Mouse (Mus musculus): ENCODE results near the gene Abhd15. TPM values are rescaled to one million over a fixed set of nuclear protein-coding genes. Genes with fewer than 3 reads are reported as not detected.
"Not testable (repeated sequence)": the region's sequence is repeated elsewhere in the genome, so short reads cannot be mapped to it uniquely, and the experiment has no call there.

Gene Abhd15
- polyA plus RNA-seq, 1 experiment from 2014 or later, result 1.5 TPM

DNA sequence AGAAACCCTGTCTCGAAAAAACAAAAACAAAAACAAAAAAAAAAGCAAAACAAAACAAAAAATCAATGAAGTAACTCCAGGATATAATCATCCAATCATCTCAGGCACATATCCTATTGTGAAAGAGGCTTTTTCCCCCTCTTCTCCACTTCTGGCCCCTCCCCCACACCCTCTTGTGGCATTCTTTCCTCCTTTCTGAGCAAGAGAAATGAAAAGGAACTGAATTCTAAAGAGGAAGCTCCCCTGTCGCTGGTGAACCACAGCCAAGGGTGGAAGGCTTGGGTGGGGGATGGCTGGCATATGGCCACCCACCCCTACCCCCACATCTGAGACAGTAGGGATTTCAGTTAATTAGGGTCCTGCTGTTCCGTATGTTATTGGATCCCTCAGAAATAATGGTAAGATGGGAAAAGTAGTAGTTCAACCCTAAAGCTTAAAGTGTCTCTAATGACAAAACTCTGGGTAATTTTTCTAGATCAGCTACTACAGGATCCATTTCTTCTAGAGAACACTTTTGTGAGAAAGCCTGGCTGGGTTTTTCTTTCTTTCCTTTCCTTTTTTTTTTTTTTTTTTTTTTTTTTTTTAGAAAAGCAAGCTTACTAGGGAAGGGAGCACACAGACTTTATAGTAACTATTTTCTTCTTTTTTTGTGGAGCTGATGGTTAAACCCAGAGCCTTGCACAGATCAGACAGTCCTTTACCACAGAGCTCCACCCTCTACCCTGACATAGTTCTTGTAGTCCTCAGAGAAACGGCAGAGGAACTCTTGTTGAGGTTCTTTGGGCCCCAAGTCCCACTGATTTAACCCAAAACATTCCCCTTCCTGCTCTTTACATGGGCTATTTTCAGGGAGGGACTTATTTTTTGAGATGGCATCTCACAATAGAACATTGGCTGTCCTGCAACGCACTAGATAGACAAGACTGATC is 5.9 kb downstream of the Abhd15 start:
- H3K36me3 ChIP-seq (ENCODE audit: control insufficient read depth, insufficient read depth, low read length), result no peaks in the 10 kb centered on the region
- H3K4me2 ChIP-seq, result no peak overlapping the region
- H3K4me3 ChIP-seq (ENCODE audit: low read depth, low read length), result no peak overlapping the region
- H3K27me3 ChIP-seq (ENCODE audit: control insufficient read depth, insufficient read depth, low read length), result peaks cover 16% of the 10 kb centered on the region
- H3K27ac ChIP-seq (ENCODE audit: low read depth, low read length), result no peak overlapping the region
- WGBS (ENCODE audit: insufficient replicate concordance), result 53% methylated on average over 5 of the region's 5 CpGs
- H3K9me3 ChIP-seq (replicated peaks; ENCODE audit: control insufficient read depth, low read length), result no peaks in the 10 kb centered on the region
- peaks cover 3% of the 10 kb centered on the region; the same call in 1 of the 2 replicates for H3K4me1 ChIP-seq (ENCODE audit: control insufficient read depth, insufficient read depth, low read length)
- no peak overlapping the region for H3K9ac ChIP-seq (ENCODE audit: low read depth, low read length)
- ATAC-seq (replicated peaks; ENCODE audit: insufficient number of reproducible peaks, low FRiP score, low TSS enrichment), result no peak

DNA sequence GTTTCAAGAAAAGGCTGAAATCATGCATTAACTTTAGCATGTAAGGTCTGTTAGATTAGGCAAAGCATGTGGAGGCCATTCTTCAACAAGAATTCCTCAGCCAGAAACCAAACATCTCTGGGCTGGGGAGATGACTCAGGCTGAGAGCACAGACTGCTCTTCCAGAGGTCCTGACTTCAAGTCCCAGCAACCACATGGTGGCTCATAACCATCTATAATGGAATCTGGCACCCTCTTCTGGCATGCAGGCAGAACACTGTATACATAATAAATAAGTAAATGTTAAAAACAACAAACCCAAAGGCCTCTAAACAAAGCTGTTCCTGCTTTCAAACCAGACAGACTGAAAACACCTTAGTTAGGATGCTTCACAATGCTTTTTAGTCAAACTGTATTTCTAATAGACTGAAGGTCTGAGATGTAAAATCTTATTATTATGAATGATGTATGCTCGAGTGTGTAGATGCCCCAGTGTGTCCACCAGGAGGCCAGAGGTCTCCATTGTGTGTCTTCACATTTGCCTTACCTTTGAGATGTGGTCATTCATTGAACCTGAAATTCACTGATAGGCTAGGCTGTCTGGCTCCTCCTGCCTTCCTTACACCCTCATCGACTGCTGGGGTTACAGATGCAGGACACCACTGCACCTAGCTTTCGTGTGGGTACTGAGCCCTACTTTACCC is 11.0 kb downstream of the Abhd15 start:
- Histone ChIP-seq H3K4me1 (ENCODE audit: control insufficient read depth, insufficient read depth, low read length) (no peaks in the 10 kb centered on the region), H3K9ac (ENCODE audit: low read depth, low read length) (no peak overlapping the region), H3K27me3 (ENCODE audit: control insufficient read depth, insufficient read depth, low read length) (no peaks in the 10 kb centered on the region), H3K4me3 (ENCODE audit: low read depth, low read length) (no peak overlapping the region), H3K9me3 (replicated peaks; ENCODE audit: control insufficient read depth, low read length) (no peaks in the 10 kb centered on the region), H3K4me2 (no peak overlapping the region), H3K36me3 (ENCODE audit: control insufficient read depth, insufficient read depth, low read length) (no peaks in the 10 kb centered on the region), H3K27ac (ENCODE audit: low read depth, low read length) (no peak overlapping the region)
- 76% methylated on average over 3 of the region's 3 CpGs for WGBS (ENCODE audit: insufficient replicate concordance)
- ATAC-seq (replicated peaks; ENCODE audit: insufficient number of reproducible peaks, low FRiP score, low TSS enrichment), result no peak

DNA sequence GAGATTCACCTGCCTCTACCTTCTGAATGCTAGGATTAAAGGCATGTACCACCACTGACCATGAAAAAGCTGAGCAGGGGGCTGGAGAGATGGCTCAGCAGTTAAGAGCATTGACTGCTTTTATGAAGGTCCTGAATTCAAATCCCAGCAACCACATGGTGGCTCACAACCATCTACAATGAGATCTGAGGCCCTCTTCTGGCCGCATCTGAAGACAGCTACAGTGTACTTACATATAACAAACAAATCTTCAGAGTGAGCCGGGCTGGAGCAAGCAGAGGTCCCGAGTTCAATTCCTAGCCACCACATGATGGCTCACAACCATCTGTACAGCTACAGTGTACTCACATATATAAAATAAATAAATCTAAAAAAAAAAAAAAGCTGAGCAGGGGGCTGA is 13.5 kb downstream of the Abhd15 start:
- H3K4me2 ChIP-seq; H3K36me3 ChIP-seq (ENCODE audit: control insufficient read depth, insufficient read depth, low read length); H3K4me1 ChIP-seq (ENCODE audit: control insufficient read depth, insufficient read depth, low read length); H3K9ac ChIP-seq (ENCODE audit: low read depth, low read length); H3K27me3 ChIP-seq (ENCODE audit: control insufficient read depth, insufficient read depth, low read length); H3K4me3 ChIP-seq (ENCODE audit: low read depth, low read length); H3K27ac ChIP-seq (ENCODE audit: low read depth, low read length); H3K9me3 ChIP-seq (replicated peaks; ENCODE audit: control insufficient read depth, low read length); ATAC-seq (replicated peaks; ENCODE audit: insufficient number of reproducible peaks, low FRiP score, low TSS enrichment): not testable (repeated sequence)
- WGBS (ENCODE audit: insufficient replicate concordance), result 89% methylated on average over 3 of the region's 3 CpGs

DNA sequence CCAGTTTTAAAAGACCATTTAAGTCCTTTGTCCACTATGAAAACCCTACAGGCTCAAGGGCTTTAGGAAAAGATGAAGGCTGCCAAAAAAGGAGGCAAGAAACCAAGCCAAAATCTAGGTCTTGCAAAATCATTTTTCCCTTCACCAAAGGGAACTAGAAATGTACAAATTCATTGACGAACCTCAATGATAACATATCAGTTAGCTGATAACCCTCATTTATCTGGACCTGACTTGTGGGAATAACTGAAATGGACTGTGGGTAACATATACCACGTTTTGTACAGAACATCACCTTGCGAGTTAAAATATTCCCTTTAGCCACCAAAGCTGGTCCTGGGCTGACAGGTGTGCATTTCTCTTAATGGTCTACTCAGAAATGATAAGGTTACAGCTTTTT is 14.7 kb downstream of the Abhd15 start:
- Histone ChIP-seq H3K4me2 (no peak overlapping the region), H3K9me3 (replicated peaks; ENCODE audit: control insufficient read depth, low read length) (no peaks in the 10 kb centered on the region), H3K9ac (ENCODE audit: low read depth, low read length) (no peak overlapping the region), H3K36me3 (ENCODE audit: control insufficient read depth, insufficient read depth, low read length) (no peaks in the 10 kb centered on the region), H3K4me3 (ENCODE audit: low read depth, low read length) (no peak overlapping the region), H3K27ac (ENCODE audit: low read depth, low read length) (no peak overlapping the region), H3K27me3 (ENCODE audit: control insufficient read depth, insufficient read depth, low read length) (no peaks in the 10 kb centered on the region), H3K4me1 (ENCODE audit: control insufficient read depth, insufficient read depth, low read length) (no peaks in the 10 kb centered on the region)
- ATAC-seq (replicated peaks; ENCODE audit: insufficient number of reproducible peaks, low FRiP score, low TSS enrichment), result no peak
- 69% methylated on average over 3 of the region's 3 CpGs for WGBS (ENCODE audit: insufficient replicate concordance)

DNA sequence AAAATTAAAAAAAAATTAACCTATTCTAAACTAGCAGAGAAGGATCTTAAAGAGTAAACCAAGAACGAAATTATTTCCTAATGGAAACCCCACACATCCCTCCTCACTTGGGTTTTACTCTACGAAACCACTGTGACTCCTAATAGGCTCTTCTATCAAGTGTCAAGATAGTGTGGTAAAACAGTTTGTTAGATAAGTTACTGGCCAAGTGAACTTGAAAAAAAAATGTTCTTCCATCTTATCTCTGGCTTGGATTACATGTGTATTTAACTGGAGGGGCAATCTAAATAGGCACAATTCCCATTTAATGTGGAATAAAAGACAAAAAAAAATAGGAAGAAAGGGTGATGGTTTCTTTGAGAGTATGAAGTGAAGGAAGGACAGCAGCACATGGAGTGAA is 15.9 kb downstream of the Abhd15 start:
- no peak overlapping the region for H3K4me2 ChIP-seq
- H3K9ac ChIP-seq (ENCODE audit: low read depth, low read length), result no peak overlapping the region
- H3K27ac ChIP-seq (ENCODE audit: low read depth, low read length), result no peak overlapping the region
- no peaks in the 10 kb centered on the region for H3K27me3 ChIP-seq (ENCODE audit: control insufficient read depth, insufficient read depth, low read length)
- 75% methylated on average over 2 of the region's 2 CpGs for WGBS (ENCODE audit: insufficient replicate concordance)
- no peak for ATAC-seq (replicated peaks; ENCODE audit: insufficient number of reproducible peaks, low FRiP score, low TSS enrichment)
- no peaks in the 10 kb centered on the region for H3K36me3 ChIP-seq (ENCODE audit: control insufficient read depth, insufficient read depth, low read length)
- no peaks in the 10 kb centered on the region for H3K9me3 ChIP-seq (replicated peaks; ENCODE audit: control insufficient read depth, low read length)
- no peaks in the 10 kb centered on the region for H3K4me1 ChIP-seq (ENCODE audit: control insufficient read depth, insufficient read depth, low read length)
- no peak overlapping the region for H3K4me3 ChIP-seq (ENCODE audit: low read depth, low read length)

DNA sequence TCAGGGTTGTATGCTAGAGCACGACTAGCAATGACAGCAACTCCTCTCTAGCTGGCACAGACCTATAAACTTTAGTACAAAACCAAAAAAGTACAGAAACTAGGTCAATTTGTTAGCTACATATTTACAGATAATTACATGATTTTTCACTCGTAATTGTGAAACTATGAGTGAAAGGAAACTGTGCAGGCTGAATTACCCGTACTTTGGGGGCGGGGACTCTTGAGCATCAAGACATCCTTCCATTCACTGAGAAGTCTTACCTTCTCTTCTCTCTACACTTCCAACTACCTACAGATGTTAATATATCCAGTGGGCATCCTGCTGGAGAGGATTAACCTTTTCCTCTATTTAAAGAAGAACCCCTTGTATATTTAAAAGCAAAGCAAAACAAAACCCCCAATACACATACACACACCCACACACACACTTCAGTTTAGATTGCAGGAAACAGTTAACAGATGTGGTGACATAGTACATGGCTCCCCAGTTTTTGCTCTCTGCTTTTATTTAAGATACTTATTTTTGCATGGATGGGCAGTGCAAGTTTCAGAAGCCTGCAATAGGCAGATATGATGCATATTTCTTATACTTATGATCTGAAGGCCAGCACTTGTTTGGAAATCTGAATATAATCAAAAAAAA is 17.4 kb downstream of the Abhd15 start:
- Histone ChIP-seq H3K4me2 (no peak overlapping the region), H3K27me3 (ENCODE audit: control insufficient read depth, insufficient read depth, low read length) (no peaks in the 10 kb centered on the region), H3K9me3 (replicated peaks; ENCODE audit: control insufficient read depth, low read length) (no peaks in the 10 kb centered on the region), H3K27ac (ENCODE audit: low read depth, low read length) (no peak overlapping the region), H3K4me3 (ENCODE audit: low read depth, low read length) (no peak overlapping the region), H3K9ac (ENCODE audit: low read depth, low read length) (no peak overlapping the region), H3K36me3 (ENCODE audit: control insufficient read depth, insufficient read depth, low read length) (peaks cover 5% of the 10 kb centered on the region; the same call in 1 of the 2 replicates), H3K4me1 (ENCODE audit: control insufficient read depth, insufficient read depth, low read length) (no peaks in the 10 kb centered on the region)
- no peak for ATAC-seq (replicated peaks; ENCODE audit: insufficient number of reproducible peaks, low FRiP score, low TSS enrichment)
- WGBS (ENCODE audit: insufficient replicate concordance), result 89% methylated on average over 4 of the region's 4 CpGs

DNA sequence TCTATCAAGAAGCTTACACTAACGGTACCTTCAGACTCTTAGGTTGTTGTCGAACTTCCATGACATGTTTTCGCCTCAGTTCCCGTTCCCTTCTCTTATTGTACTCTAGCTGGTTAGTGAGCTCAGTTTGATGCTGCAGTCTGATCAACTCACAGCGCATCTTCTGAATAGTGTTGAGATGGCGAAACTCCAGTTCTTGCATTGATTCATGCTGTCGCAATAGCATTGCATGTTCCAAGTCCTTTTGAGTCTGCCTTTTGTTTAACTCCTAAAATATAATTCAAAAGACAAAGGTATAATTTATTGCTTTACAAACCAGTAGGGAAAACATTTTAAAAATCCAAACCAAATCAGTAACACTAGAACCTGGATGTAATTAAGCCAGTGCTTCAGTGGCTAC is 30.3 kb downstream of the Abhd15 start:
- Histone ChIP-seq H3K9me3 (replicated peaks; ENCODE audit: control insufficient read depth, low read length) (no peaks in the 10 kb centered on the region), H3K4me2 (no peak overlapping the region), H3K27me3 (ENCODE audit: control insufficient read depth, insufficient read depth, low read length) (no peaks in the 10 kb centered on the region), H3K4me3 (ENCODE audit: low read depth, low read length) (no peak overlapping the region), H3K4me1 (ENCODE audit: control insufficient read depth, insufficient read depth, low read length) (no peaks in the 10 kb centered on the region), H3K9ac (ENCODE audit: low read depth, low read length) (no peak overlapping the region), H3K27ac (ENCODE audit: low read depth, low read length) (no peak overlapping the region), H3K36me3 (ENCODE audit: control insufficient read depth, insufficient read depth, low read length) (peaks cover 27% of the 10 kb centered on the region)
- ATAC-seq (replicated peaks; ENCODE audit: insufficient number of reproducible peaks, low FRiP score, low TSS enrichment), result no peak
- 96% methylated on average over 7 of the region's 7 CpGs for WGBS (ENCODE audit: insufficient replicate concordance)

DNA sequence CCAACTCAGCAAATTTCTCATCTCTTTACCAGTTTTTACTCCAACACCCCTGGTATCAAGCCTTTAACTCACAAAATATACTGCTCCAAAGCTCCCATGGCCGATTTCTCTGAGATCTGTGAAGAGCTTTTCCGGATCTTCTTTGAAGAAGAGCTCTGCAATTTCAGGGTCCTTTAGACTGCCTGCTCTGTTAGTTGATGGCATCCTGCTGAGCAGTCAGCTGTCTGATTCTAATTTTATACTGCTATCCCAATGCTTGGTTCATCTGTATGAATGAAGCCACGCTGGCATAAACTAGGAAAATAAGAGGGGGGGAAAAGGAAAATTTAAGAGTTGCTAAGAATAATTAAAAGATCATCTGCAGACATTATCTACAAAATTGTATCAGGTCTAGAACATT is 70.3 kb downstream of the Abhd15 start:
- Histone ChIP-seq H3K27ac (ENCODE audit: low read depth, low read length) (no peak overlapping the region), H3K4me2 (no peak overlapping the region), H3K4me3 (ENCODE audit: low read depth, low read length) (no peak overlapping the region), H3K36me3 (ENCODE audit: control insufficient read depth, insufficient read depth, low read length) (peaks cover 5% of the 10 kb centered on the region), H3K9me3 (replicated peaks; ENCODE audit: control insufficient read depth, low read length) (no peaks in the 10 kb centered on the region), H3K27me3 (ENCODE audit: control insufficient read depth, insufficient read depth, low read length) (no peaks in the 10 kb centered on the region), H3K9ac (ENCODE audit: low read depth, low read length) (no peak overlapping the region), H3K4me1 (ENCODE audit: control insufficient read depth, insufficient read depth, low read length) (peaks cover 3% of the 10 kb centered on the region)
- WGBS (ENCODE audit: insufficient replicate concordance), result 88% methylated on average over 3 of the region's 3 CpGs
- ATAC-seq (replicated peaks; ENCODE audit: insufficient number of reproducible peaks, low FRiP score, low TSS enrichment), result no peak
